ENCODE assay signal across 23 mouse cellular contexts in the genomic region with DNA sequence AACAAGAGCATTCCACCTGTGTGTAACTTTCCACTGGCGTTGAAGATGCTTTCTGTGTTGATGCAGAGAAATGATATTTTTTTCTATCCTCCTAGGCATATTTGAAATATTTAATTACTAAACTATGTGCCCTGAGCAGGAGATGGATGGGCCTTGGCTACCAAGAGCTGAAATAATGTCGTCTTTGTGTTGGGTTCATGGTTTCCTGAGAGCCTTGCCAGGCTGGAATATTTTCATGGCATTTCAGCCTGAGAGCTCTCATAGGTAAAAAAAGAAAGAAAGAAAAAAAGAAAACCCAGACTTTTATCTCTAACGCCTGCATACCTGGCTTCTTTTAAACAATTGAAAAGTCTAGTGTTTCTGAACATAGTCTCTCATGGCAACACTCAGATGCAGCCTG. TPM values are rescaled to one million over a fixed set of nuclear protein-coding genes. Genes with fewer than 3 reads are reported as not detected.
A peak's percentile ranks its signal among the peaks of the same experiment; 100 is the strongest.
DNase-seq lines count a peak whose midpoint lies in the region; ATAC-seq lines count a peak whose summit lies in the region.
"Had no signal": no experiment of that assay in that cellular context is flagged by ENCODE, and none has a peak within 500 bp of the region (broad histone marks: within the 10 kb centered on the region; RNA-seq: fewer than 3 reads in every experiment).

No protein-coding gene starts in this region.

- intact Hi-C loops in heart, postnatal 10 days (cut with DNase I) = loop anchor here (1.0 to 5.0 kb wide), 2 partner anchors 44 to 54 kb away; no protein-coding TSS in a partner anchor

- no peak for DNase-seq in heart, embryonic 10.5 days (ENCODE audit: low spot score)
- DNase-seq in heart, postnatal 10 days = no peak
- DNase-seq in limb, embryonic 10.5 days (ENCODE audit: low spot score) = no peak
- no peak for DNase-seq in neural tube, embryonic 10.5 days (ENCODE audit: extremely low spot score, low spot score)
- DNase-seq in cerebellum, adult 18-20 months = no peak
- DNase-seq in cerebellum, adult 9-10 months = no peak
- DNase-seq: adrenal gland, postnatal 36 days; cerebellum, adult 11-12 months; cerebellum, postnatal 36 days; gastrocnemius, postnatal 36 days; kidney, postnatal 4 days; liver; thymus, postnatal 14 days had no signal

- no peak for ATAC-seq in limb, embryonic 13.5 days (ENCODE audit: low FRiP score, low read depth)
- ATAC-seq in neural tube, embryonic 13.5 days (ENCODE audit: low read depth) = no peak
- ATAC-seq: forebrain, embryonic 14.5 days; intestine, postnatal 0 days had no signal

- no peaks in the 10 kb centered on the region for H3K9me3 ChIP-seq in heart, embryonic 10.5 days
- H3K9me3 ChIP-seq in limb, embryonic 13.5 days = no peaks in the 10 kb centered on the region
- no peaks in the 10 kb centered on the region for H3K9me3 ChIP-seq in limb, embryonic 10.5 days (replicated peaks)
- no peaks in the 10 kb centered on the region for H3K9me3 ChIP-seq in neural tube, embryonic 13.5 days
- H3K9me3 ChIP-seq: embryonic facial prominence, embryonic 12.5 days; heart, embryonic 13.5 days; kidney, embryonic 15.5 days had no signal

- no peaks in the 10 kb centered on the region for H3K27me3 ChIP-seq in heart, embryonic 10.5 days (ENCODE audit: insufficient read depth, poor library complexity, severe bottlenecking)
- H3K27me3 ChIP-seq in limb, embryonic 13.5 days = no peaks in the 10 kb centered on the region
- H3K27me3 ChIP-seq in limb, embryonic 10.5 days (ENCODE audit: low read depth, poor library complexity, severe bottlenecking) = no peaks in the 10 kb centered on the region
- no peaks in the 10 kb centered on the region for H3K27me3 ChIP-seq in neural tube, embryonic 13.5 days
- H3K27me3 ChIP-seq: embryonic facial prominence, embryonic 12.5 days; heart, embryonic 13.5 days; kidney, embryonic 15.5 days had no signal

- H3K4me3 ChIP-seq in heart, embryonic 10.5 days = no peak overlapping the region
- H3K4me3 ChIP-seq in limb, embryonic 13.5 days = no peak overlapping the region
- no peak overlapping the region for H3K4me3 ChIP-seq in limb, embryonic 10.5 days
- no peak overlapping the region for H3K4me3 ChIP-seq in neural tube, embryonic 13.5 days
- H3K4me3 ChIP-seq: embryonic facial prominence, embryonic 12.5 days; erythroblast, embryonic 14.5 days; heart, embryonic 13.5 days; kidney, embryonic 15.5 days had no signal

- WGBS in heart, embryonic 10.5 days = 77% methylated on average over 3 of the region's 3 CpGs
- WGBS in limb, embryonic 13.5 days = 77% methylated on average over 3 of the region's 3 CpGs
- 81% methylated on average over 3 of the region's 3 CpGs for WGBS in limb, embryonic 10.5 days
- WGBS in neural tube, embryonic 13.5 days = 73% methylated on average over 3 of the region's 3 CpGs

- H3K4me2 ChIP-seq in limb, embryonic 13.5 days (replicated peaks) = no peak overlapping the region
- H3K4me2 ChIP-seq in neural tube, embryonic 13.5 days = no peak overlapping the region
- H3K4me2 ChIP-seq: embryonic facial prominence, embryonic 12.5 days; heart, embryonic 13.5 days; kidney, embryonic 15.5 days had no signal

- H3K36me3 ChIP-seq in heart, embryonic 10.5 days = no peaks in the 10 kb centered on the region
- H3K36me3 ChIP-seq in limb, embryonic 13.5 days = no peaks in the 10 kb centered on the region
- H3K36me3 ChIP-seq in limb, embryonic 10.5 days = no peaks in the 10 kb centered on the region
- no peaks in the 10 kb centered on the region for H3K36me3 ChIP-seq in neural tube, embryonic 13.5 days
- H3K36me3 ChIP-seq: embryonic facial prominence, embryonic 12.5 days; heart, embryonic 13.5 days; kidney, embryonic 15.5 days had no signal

- peaks cover 26% of the 10 kb centered on the region for H3K4me1 ChIP-seq in heart, embryonic 10.5 days
- peaks cover 11% of the 10 kb centered on the region for H3K4me1 ChIP-seq in limb, embryonic 13.5 days
- H3K4me1 ChIP-seq in limb, embryonic 10.5 days = no peaks in the 10 kb centered on the region
- peaks cover 29% of the 10 kb centered on the region for H3K4me1 ChIP-seq in neural tube, embryonic 13.5 days (replicated peaks)
- H3K4me1 ChIP-seq: kidney, embryonic 15.5 days had no signal

- H3K27ac ChIP-seq in heart, embryonic 10.5 days = 0 out of 2 replicates have a peak overlapping the region, but pooled peaks have one; percentile 23
- peak overlapping the region; percentile 39; the same call in 1 of the 2 replicates for H3K27ac ChIP-seq in limb, embryonic 13.5 days
- no peak overlapping the region for H3K27ac ChIP-seq in limb, embryonic 10.5 days
- peak overlapping the region; percentile 23; the same call in 1 of the 2 replicates for H3K27ac ChIP-seq in neural tube, embryonic 13.5 days (replicated peaks)
- H3K27ac ChIP-seq: embryonic facial prominence, embryonic 12.5 days; kidney, embryonic 15.5 days had no signal

- no peak overlapping the region for H3K9ac ChIP-seq in limb, embryonic 13.5 days
- no peak overlapping the region for H3K9ac ChIP-seq in neural tube, embryonic 13.5 days
- H3K9ac ChIP-seq: embryonic facial prominence, embryonic 12.5 days; heart, embryonic 13.5 days; kidney, embryonic 15.5 days had no signal

RNA-seq across cellular contexts. Expression of a gene that starts 56.6 kb away (rescaled TPM):
- 2.4 and 4.3 TPM in 2 replicates for polyA plus RNA-seq in heart, embryonic 10.5 days (2016; fragmentation: Nextera tagmentation; extraction: Ambion mirVana)
- total RNA-seq in heart, postnatal 10 days (2021) = 1 to 10 TPM; 5.1 to 5.9 TPM
- 6.7 and 7.2 TPM in 2 replicates for polyA plus RNA-seq in limb, embryonic 13.5 days (2015; fragmentation: Nextera tagmentation; extraction: Ambion mirVana)
- polyA plus RNA-seq in limb, embryonic 10.5 days (2016; fragmentation: Nextera tagmentation; extraction: Ambion mirVana) = 1.0 and 1.4 TPM in 2 replicates
- 3.8 and 3.9 TPM in 2 replicates for polyA plus RNA-seq in neural tube, embryonic 13.5 days (2015; fragmentation: Nextera tagmentation; extraction: Ambion mirVana)
- total RNA-seq: hematopoietic stem cell, adult 5-6 weeks; megakaryocyte progenitor cell, adult 5-6 weeks had no signal
- polyA plus RNA-seq: erythroblast, embryonic 14.5 days had no signal
